Mouse (Mus musculus) heart, adult 9 months (tissue): ENCODE data around the gene Akt2.
"Not testable (repeated sequence)": the region's sequence is repeated elsewhere in the genome, so short reads cannot be mapped to it uniquely, and the experiment has no call there.

Experiments
- DNase-seq, 2 experiments: peaks; one replicate each; pipeline ENCODE4 v3.0.0; 2022; ENCODE audit warnings: low spot score in 2 of 2

The Akt2 gene

DNA sequence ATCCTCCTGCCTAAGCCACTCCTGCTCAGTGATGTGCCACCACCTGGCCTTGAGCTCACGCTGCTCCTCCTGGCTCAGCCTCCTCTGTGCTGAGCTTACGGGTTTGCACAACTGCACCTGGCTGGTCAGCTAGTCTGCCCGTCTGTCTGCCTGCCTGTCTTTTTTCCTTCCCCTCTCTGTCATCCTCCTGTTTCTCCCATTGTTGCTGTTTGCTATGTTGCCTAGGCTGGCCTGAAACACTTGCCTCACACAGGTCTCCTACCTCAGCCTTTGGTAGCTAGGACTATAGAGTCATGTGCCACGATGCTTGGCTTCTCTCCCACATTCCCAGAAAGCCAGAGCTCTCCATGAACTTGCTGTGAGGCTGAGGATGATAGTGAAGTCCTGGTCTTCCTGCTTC is 21.6 kb downstream of the Akt2 start:
- no peak for DNase-seq

DNA sequence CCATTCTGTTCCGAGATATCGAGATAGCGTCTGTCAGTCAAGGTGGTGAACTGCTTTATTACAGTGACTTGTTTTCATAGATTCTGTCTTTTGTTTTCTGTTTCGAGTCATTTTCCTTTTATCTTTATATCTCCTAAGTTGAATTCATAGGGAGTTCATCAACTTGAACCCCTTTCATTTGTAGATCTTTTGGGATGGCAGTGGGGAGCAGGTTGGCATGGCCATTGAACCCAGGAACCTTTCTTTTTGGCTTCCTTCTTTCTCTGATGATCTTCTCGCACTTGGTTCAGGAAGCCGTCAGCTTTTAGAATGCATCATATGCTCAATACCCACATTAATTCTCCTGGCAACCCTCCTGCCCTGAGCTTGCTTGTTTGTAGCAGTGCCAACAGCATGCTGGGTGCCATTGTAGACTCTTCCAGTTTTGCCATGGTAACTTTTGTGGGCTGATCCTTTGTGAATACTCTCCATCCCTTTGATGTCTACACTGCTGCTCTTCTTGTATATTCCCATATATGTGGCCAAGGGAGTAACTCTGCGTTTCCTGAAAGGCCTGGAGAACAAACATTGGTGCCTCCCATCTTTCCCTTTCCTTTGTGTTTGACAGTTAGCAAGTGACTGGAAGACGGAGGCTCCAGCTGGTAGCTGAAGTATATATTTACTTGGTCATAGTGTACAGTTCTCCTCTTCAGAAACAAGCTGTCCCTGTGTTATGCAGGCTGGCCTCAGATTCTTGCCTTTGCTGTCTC is 22.6 kb downstream of the Akt2 start:
- no peak for DNase-seq

DNA sequence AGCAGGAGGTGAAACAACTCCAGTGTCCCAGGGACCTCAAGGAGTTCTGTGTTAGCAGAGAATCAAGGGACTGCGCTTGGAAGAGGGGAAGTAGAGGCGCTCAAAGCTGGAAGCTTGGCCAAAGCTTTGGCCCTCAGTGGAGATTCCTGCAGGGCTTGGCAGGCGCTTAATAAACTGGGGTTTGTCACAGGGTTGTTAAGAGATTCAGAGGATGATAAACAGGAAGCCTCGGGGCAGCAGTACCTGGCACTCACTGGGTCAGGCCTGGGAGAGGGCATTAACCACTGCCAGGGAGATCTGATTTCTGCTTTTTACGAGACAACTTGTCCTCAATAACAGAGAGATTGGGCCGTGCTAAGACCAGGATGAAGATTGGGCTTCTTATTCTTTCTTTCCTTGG is 29.7 kb downstream of the Akt2 start:
- DNase-seq = no peak

DNA sequence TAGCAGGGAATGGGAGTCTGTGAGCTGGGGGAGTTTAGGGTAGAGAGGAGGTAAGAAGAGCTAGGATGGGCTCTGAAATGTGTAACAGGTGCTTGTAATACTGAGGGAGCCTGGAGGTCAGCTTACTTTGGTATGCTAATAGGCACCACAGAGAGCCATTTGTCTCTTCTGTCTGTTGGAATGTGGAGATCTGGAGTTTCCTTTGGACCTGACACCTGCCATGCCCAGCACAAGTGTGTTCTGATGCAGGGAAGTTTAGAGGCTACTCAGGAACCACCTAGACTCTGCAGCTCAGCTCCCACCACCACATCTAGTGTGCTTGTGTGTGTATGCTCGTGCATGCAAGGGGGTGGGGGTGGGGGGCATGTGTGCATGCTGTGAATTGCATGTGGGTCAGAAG is 30.9 kb downstream of the Akt2 start:
- no peak for DNase-seq

DNA sequence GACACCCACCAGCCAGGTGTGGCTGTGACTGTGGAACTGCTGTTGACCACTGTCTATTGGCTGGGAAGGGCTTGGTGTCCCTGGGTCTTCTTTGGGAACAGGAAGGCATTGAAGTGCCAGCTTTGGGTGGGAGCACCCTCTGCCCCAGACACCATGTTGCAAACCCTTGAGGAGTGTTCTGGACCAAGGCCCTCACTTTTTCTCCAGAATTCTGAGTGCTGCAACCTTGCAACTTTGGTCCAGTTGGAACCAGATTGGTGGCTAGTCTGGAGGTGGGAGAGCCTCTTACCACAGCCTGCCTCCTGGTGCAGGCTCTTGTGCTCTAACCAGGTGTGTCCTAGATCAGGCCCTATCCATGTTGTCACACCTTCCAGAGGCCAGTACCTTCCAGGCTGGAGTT is 33.6 kb downstream of the Akt2 start:
- DNase-seq = no peak

DNA sequence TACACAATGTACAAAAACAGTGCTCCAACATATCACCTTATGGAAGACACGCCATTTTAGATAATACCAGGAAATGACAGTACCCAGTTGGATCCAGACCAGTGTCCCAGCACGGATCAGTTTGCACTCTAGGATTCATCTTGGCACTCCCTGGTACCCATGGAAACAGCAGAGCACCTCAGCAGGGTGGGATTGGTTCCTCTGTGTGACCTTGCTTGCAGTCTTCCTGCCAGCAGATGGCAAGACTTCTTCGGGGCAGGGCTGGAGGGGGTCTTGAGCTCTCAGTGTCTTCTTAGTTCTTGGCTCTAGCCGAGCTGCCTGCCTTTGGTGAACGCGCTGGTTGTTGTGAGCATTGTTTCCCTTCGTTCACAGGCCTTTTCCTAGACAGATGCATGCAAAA is 36.4 kb downstream of the Akt2 start:
- no peak for DNase-seq

DNA sequence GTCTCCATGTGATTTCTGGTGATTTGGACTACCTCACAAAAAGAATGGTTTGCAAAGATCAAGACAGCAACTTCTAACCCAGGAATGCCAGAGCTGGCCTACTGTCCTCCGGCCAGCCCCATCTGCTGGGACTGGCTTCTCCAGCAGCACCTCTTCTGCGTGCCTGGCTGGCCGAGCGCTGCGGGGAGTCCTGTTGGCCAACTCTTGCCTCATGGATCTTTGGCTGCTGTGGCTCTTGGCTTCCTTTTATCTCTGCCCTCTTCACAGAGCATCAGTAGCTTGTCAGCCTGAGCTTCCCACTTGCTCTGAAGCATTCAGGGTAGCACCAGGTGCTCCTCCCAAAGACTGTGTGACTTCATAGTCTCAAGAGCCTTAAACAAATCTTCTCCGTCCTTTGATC is 36.8 kb downstream of the Akt2 start:
- DNase-seq = peak in 1 of 2 experiments; percentile 34

DNA sequence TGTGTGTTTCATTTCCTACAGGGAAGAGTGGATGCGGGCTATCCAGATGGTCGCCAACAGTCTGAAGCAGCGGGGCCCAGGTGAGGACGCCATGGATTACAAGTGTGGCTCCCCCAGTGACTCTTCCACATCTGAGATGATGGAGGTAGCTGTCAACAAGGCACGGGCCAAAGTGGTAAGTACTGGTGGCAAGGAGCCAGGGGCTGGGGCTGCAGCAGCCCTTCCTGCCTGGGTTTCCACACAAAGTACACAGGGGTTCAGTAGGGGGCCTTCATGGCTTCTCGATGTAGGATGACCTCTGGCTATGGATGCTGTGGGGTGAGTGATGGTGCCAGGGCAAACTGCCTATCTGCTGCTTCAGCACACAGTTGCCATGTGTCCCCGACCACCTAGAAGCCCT is 37.5 kb downstream of the Akt2 start:
- not testable (repeated sequence) for DNase-seq

- no peak for DNase-seq
Measured at GRCm38 (mm10) chr7:27631439-27631838, 40.1 kb downstream of the Akt2 start.

DNA sequence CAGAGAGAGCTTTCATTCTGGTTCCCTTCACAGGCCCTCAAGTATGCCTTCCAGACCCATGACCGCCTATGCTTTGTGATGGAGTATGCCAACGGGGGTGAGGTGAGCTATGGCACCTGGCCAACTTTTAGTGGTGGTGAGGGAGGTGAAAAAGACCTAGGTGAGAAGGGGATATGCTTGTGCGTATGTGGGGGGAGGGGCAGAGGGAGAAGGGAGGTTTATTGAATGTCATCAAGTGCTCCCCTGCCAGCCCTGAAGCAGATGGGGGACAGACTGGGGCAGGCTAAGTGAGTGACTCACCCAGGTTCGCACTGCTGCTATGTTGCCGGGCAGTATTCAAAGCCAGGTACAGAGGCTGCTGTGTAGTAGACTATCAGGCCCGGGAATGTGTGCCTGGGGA is 41.8 kb downstream of the Akt2 start:
- DNase-seq = no peak

GRCm38 (mm10) chr7:27634691-27635090 is 43.3 kb downstream of the Akt2 start:
- no peak for DNase-seq

DNA sequence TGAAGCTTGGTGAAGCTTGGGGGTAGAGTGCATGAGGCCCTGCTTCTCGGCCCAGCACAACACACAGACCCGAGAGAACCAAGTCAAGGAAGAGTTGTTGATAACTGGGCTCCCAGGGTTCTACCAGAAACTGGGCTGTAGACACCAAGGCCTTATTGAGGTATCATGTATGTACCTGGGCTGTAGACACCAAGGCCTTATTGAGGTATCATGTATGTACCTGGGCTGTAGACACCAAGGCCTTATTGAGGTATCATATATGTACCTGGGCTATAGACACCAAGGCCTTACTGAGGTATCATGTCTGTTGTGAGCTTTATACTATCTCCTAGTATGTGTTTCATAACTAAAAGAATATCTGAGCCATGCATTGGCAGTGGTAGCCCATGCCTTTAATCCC is 43.7 kb downstream of the Akt2 start:
- DNase-seq = not testable (repeated sequence)

GRCm38 (mm10) chr7:27644471-27644870 is 53.1 kb downstream of the Akt2 start:
- no peak for DNase-seq

DNA sequence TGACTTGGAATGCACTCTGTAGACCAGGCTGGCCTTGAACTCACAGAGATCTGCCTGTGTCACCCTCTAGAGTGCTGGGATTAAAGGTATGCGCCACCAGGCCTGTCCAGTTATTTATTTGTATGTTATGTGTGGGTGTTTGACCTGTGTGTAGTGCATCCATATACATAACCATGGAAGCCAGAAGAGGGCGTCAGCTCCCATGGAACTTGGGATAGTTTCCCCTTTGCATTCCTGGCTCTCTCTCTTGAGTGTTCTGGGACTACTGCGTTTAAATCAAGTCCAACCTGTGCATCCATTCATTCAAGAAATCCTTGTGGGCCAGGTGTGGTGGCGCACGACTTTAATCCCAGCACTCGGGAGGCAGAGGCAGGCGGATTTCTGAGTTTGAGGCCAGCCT is 55.2 kb downstream of the Akt2 start:
- no peak for DNase-seq

- DNase-seq = no peak
Measured at GRCm38 (mm10) chr7:27647281-27648002, 56.1 kb downstream of the Akt2 start.

- no peak for DNase-seq
Measured at GRCm38 (mm10) chr7:27649723-27650122, 58.4 kb downstream of the Akt2 start.

DNA sequence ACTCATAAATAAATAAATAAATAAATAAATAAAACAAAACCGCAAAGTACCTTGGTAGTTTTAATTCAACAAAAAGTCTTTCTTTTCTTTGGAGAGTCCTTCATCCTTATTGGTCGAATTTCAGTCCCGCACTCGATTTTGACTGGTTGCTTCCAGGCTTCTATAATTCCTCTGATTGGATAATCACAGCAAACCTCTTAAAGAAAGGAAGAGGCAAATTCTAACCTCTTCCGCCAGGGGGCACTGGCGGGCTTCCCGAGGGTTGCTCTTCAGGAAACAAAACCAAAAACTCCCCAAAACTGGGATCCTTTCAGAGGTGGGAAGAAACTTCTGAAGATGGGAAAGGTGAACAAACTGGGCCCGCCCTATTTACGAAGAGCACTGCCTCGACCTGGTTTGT is 59.6 kb downstream of the Akt2 start:
- DNase-seq = peak; percentile 41 to 62

DNA sequence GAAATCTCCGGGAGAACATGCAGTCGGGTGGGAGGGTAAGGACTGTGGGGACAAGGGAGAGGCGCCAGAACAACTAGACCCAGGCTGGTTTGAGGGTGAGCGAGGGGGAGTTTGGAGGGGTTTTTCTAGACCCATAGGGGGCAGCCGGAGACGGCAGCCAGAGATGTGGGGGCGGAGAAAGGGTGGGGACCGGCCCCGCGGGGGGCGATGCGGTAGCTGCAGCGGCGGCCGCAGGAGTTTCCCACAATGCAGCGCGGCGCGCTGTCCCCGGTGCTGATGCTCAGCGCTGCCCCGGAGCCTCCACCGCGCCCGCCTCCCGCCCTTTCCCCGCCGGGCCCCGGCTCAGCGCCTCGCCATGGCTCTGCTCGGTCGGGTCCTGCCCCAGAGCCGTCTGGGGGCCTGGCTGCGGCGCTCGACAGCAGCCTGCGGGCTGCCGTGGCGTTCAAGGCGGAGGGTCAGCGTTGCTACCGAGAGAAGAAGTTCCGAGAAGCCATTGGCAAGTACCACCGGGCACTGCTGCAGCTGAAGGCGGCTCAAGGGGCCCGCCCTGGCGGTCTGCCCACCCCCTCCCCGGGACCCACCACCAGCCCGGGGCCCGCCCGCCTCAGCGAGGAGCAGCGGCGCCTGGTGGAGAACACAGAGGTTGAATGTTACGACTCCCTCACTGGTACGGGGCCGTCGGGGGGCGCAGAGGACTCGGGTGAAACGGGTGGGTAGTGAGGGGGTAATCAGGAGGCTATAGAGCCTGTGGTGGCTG is 62.5 kb downstream of the Akt2 start, which contains the start of gene Ttc9b:
Gene Ttc9b, plus strand, starts transcription at position 235 of the 757 bp plus-strand sequence.
- DNase-seq = no peak

DNA sequence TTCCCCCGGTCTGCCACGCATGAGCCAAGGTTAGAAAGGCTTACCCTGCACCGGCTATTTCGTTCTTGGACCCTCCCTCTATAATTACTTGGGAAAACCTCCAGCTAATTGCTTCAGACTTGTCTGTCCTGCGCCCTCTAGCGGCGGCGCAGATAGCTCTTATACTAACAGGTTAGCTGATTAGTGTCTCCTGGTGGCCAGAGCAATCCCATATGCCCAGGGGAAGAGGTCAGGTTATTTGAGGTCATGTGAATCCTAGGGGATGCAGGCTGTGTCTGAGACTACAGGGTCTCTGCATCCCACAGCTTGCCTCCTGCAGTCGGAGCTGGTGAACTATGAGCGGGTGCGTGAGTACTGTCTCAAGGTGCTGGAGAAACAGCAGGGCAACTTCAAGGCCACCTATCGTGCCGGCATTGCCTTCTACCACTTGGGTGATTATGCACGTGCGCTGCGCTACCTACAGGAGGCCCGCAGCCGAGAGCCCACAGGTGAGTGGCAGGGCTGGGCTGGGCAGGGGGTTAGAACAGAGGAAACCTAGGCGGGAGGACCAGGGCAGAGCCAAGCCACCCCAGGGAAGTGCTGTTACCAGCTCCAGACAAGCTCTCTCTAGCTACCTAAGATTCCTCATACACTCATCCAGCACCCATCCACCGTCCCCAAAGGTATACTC is 63.4 kb downstream of the Akt2 start:
- no peak for DNase-seq

GRCm38 (mm10) chr7:27655545-27655944 is 64.2 kb downstream of the Akt2 start:
- no peak for DNase-seq

DNA sequence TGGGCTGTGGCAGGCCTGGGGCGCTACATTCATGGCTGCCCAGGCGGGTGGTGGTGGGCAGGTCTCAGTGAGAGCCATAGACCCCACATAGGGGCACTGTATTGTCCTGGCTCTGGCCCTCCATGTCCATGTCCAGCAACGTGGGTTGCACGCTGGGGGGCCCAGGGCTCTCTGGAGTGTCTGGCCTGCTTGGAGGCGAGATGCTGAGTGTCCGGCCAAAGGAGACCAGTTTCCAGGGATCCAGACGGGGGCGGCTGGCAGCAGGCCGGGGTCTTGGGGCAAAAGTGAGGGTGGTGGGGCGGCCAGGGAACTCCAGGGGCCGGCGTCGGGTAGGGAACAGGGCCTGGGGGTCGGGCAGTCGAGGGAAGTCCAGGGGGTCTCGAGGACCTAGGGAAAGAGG is 65.2 kb downstream of the Akt2 start:
- no peak for DNase-seq

- no peak for DNase-seq
Measured at GRCm38 (mm10) chr7:27657824-27658395, 66.6 kb downstream of the Akt2 start.
